Mouse (Mus musculus): Measurements from ENCODE around the gene Sat2. TPM values are rescaled to one million over a fixed set of nuclear protein-coding genes. Genes with fewer than 3 reads are reported as not detected.

Gene Sat2
- 18.8 and 21.8 TPM in 2 replicates for polyA plus RNA-seq (2016; fragmentation: Nextera tagmentation; extraction: Ambion mirVana)

DNA sequence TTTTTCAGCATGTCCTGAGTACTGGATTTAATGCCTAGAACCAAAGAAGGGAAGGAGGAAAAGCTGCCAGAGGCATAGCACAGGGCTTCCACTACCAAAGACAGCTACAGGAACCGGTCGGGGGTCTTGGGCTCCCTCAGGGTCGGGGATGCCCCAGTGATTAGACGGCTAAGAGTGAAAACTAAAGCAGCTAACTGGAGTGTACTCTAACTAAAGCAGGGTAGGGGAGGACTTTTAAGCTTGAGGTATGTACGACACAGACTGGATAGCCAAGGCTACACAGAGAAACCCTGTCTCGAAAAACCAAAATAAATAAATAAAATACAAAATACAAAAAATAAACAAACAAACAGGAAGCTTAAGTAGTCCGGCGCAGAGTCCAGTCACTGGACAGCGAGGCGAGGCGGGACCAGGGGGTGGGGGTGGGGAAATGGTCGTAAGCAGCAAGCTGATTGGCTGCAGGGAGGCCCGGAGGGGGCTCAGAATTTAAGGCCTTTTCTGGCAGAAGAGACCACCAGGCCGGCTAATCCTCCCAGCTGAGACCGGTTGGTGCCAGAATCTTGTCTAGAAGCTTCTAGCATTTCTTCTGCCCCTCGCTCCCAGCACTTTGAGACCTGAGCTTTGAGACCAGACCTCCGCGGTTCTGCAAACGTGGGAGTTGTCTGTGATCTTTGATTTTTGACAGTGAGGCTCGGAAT is at the start of gene Sat2:
TSS of gene Sat2 (plus strand) at position 454 of the 698 bp plus-strand sequence.
- no peaks in the 10 kb centered on the region for H3K36me3 ChIP-seq
- peak within 1 kb of the TSS; percentile 93 for H3K27ac ChIP-seq
- WGBS = 3% methylated on average over 20 of the region's 20 CpGs
- no peaks in the 10 kb centered on the region for H3K9me3 ChIP-seq
- H3K4me1 ChIP-seq = peaks cover 36% of the 10 kb centered on the region
- H3K4me3 ChIP-seq = peak within 1 kb of the TSS; percentile 74
- peaks cover 3% of the 10 kb centered on the region; the same call in 1 of the 2 replicates for H3K27me3 ChIP-seq (ENCODE audit: insufficient read depth, poor library complexity, severe bottlenecking)
- peak; percentile 95 for DNase-seq (ENCODE audit: low spot score)

DNA sequence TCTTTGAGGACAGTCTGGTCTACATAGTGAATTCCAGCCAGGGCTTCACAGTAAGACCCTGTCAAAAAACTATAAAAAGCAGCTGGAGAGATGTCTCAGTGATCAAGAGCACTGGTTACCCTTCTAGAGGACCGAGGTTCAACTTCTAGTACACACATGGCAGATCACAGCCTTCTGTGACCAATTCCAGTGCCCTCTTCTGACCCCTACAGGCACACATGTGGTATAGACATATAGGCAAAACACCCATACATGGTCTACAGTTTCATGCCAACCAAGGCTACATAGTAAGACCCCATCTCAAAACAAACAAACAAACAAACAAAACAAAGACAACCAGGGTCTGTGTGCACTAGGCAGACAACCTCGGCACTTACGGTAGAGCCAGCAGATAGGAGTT is 46.6 kb upstream of the Sat2 start:
- WGBS = 63% methylated on average over 3 of the region's 3 CpGs

GRCm38 (mm10) chr11:69576307-69576706 is 45.5 kb upstream of the Sat2 start:
- no peak overlapping the region for H3K4me3 ChIP-seq
- no peaks in the 10 kb centered on the region for H3K9me3 ChIP-seq
- WGBS = 67% methylated on average over 5 of the region's 5 CpGs
- H3K4me1 ChIP-seq = peaks cover 34% of the 10 kb centered on the region
- H3K27me3 ChIP-seq (ENCODE audit: insufficient read depth, poor library complexity, severe bottlenecking) = no peaks in the 10 kb centered on the region
- H3K36me3 ChIP-seq = peaks cover 44% of the 10 kb centered on the region
- H3K27ac ChIP-seq = no peak overlapping the region
- DNase-seq (ENCODE audit: low spot score) = no peak

More for the DNA sequence above, 46.6 kb upstream of the Sat2 start:
- H3K4me3 ChIP-seq = no peak overlapping the region
- H3K36me3 ChIP-seq = peaks cover 55% of the 10 kb centered on the region
- no peak for DNase-seq (ENCODE audit: low spot score)
- no peaks in the 10 kb centered on the region for H3K27me3 ChIP-seq (ENCODE audit: insufficient read depth, poor library complexity, severe bottlenecking)
- H3K4me1 ChIP-seq = peaks cover 34% of the 10 kb centered on the region
- H3K9me3 ChIP-seq = no peaks in the 10 kb centered on the region
- H3K27ac ChIP-seq = no peak overlapping the region; the same call in 1 of the 2 replicates

DNA sequence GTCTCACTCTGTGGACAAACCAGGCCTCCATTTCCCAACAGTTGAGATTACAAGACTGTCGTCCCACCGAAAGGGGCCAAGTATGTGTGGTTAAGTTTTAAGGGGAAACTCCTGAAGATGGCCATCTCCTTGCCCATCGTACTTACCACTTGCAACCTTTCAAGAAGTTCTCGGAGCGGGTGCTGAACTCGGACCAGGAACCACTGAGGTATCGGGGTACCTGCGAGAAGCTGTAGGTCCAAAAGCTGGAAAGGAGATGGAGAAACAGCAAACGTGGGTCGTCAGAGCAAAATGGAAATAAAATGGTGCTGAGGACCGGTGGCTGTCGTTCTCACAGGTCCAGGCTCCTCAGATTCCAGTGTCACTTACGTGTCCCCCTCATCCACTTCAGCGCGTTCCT is 43.5 kb upstream of the Sat2 start:
- peaks cover 43% of the 10 kb centered on the region for H3K4me1 ChIP-seq
- H3K27me3 ChIP-seq (ENCODE audit: insufficient read depth, poor library complexity, severe bottlenecking) = no peaks in the 10 kb centered on the region
- H3K9me3 ChIP-seq = no peaks in the 10 kb centered on the region
- no peak for DNase-seq (ENCODE audit: low spot score)
- 10% methylated on average over 15 of the region's 15 CpGs for WGBS
- peak overlapping the region; percentile 70 for H3K4me3 ChIP-seq
- H3K36me3 ChIP-seq = peaks cover 32% of the 10 kb centered on the region
- peak overlapping the region; percentile 91 for H3K27ac ChIP-seq

DNA sequence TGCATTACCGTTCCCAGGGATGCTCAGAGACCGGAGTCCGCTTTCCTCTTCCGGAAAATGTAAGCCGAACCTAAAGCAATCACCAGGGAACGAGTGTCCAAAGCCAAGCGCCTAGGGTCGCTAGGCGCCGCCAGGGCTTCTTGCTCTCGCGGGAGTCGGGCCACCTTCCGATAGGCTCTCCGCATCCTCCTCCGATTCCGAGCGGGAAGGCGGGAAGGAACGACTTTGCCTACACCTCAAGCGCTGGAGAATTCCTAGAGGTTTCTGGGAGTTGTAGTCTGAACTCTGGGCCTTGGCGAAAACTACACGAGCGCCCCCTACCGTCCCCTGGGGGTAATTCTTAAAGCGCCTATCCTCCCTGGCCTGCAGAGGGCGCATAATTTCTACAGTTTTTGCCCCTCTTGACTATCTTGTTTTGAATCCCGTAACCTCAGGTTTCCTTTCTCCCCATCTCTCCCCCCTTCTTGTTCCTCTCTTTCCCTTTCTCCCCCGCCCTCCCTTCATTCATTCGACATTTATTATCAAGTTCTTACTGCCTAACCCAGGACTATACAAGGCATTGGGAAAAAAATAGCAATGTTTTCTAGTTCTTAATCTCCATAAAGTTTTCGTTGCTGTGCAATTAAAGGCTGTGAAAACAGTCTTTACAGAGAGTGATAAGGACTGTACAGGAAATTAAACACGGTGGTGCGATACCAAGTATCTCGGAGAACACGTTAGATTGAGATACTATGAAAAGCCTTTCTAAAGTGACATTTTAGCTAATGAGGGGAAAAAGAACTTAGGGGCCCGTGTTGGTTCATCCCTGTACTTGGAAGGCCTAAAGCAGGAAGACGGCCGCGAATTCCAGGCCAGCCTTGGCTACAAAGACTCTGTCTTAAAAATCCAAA is 42.5 kb upstream of the Sat2 start:
- Histone ChIP-seq H3K4me3 (peak overlapping the region; percentile 70), H3K9me3 (no peaks in the 10 kb centered on the region), H3K36me3 (peaks cover 29% of the 10 kb centered on the region), H3K4me1 (peaks cover 43% of the 10 kb centered on the region), H3K27me3 (ENCODE audit: insufficient read depth, poor library complexity, severe bottlenecking) (no peaks in the 10 kb centered on the region), H3K27ac (peak overlapping the region; percentile 91)
- WGBS = 3% methylated on average over 39 of the region's 39 CpGs
- peak; percentile 99 for DNase-seq (ENCODE audit: low spot score)

DNA sequence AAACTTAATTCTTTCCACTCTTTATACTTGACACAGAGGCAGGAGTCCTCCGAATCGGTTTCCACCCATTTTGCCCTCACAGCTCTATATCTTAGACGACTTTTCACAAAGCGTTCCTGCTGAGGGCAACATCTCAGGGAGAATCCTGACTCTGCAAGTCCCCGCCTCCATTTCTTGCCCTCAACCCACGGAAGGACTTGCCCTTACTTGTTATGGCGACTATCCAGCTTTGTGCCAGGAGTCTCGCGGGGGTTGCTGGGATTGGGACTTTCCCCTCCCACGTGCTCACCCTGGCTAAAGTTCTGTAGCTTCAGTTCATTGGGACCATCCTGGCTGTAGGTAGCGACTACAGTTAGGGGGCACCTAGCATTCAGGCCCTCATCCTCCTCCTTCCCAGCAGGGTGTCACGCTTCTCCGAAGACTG is 41.7 kb upstream of the Sat2 start, which contains the start of the genes Wrap53 and Trp53:
TSS of gene Wrap53 (minus strand) at position 165 of the 424 bp plus-strand sequence.
TSS of gene Trp53 (plus strand) at position 269 of the 424 bp plus-strand sequence.
- Histone ChIP-seq H3K36me3 (peaks cover 26% of the 10 kb centered on the region), H3K27me3 (ENCODE audit: insufficient read depth, poor library complexity, severe bottlenecking) (no peaks in the 10 kb centered on the region), H3K4me3 (peak within 1 kb of the TSS; percentile 70), H3K27ac (peak within 1 kb of the TSS; percentile 91), H3K4me1 (peaks cover 45% of the 10 kb centered on the region), H3K9me3 (no peaks in the 10 kb centered on the region)
- DNase-seq (ENCODE audit: low spot score) = peak; percentile 98
- under 1% methylated on average over 13 of the region's 13 CpGs for WGBS

DNA sequence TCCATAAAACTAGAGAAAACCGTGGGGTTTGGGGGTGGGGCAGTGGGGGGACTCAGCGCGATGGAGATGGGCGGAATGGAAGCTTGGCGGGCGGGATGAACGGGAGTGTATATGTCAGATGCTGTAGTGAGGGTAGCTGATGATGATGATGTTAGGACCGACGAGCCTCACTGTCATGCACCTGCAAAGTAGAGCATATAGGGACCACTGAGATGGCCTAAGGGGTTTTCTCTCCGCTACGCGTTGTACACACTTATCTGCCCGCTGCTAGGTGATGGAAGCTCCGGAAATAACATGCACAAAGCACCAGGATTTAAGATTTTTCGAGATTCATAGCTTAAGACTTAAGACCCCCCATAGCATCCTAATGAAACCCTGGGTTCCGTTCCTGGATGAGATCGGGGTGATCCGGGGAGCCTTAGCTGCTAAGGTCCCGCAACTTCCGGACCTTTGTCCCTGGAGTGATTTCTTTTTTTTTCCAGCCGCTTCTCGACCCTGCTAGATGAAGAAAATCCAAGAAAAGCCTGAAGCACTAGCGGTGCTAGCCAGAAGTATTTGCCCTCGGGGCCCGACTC is 41.2 kb upstream of the Sat2 start:
- Histone ChIP-seq H3K4me1 (peaks cover 46% of the 10 kb centered on the region), H3K27ac (peak overlapping the region; percentile 91), H3K36me3 (peaks cover 23% of the 10 kb centered on the region), H3K9me3 (no peaks in the 10 kb centered on the region), H3K4me3 (peak overlapping the region; percentile 70), H3K27me3 (ENCODE audit: insufficient read depth, poor library complexity, severe bottlenecking) (no peaks in the 10 kb centered on the region)
- no peak for DNase-seq (ENCODE audit: low spot score)
- under 1% methylated on average over 25 of the region's 25 CpGs for WGBS

DNA sequence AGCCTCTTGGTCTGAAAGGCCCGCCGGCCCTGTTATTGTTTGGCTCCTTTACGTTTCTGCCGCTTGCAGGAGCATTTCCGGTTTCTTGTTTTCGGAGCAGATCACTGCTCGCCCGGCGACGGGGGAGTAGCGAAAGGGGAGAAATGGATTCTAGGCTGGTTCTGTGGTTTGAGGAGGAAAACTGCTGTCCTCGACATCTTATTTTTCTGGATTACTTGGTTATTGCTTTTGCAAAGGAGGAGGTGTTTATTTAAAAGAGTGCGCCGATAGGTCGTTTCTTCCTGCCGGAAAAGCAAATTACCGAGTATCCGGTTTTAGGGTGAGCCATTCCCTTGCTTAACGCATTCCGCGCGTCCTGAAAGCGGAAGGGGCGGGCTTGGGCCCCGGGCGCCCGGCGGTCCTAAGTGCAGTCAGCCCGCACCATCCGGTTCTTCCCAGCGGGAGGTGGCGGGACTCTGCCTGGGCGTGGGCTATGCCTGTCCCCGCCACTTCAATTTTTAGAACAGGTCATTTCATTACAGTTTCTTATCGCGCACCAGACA is 40.6 kb upstream of the Sat2 start:
- Histone ChIP-seq H3K9me3 (no peaks in the 10 kb centered on the region), H3K27ac (peak overlapping the region; percentile 91), H3K4me3 (peak overlapping the region; percentile 70), H3K4me1 (peaks cover 50% of the 10 kb centered on the region), H3K27me3 (ENCODE audit: insufficient read depth, poor library complexity, severe bottlenecking) (no peaks in the 10 kb centered on the region), H3K36me3 (peaks cover 19% of the 10 kb centered on the region)
- peak; percentile 96 for DNase-seq (ENCODE audit: low spot score)
- WGBS = under 1% methylated on average over 36 of the region's 36 CpGs

DNA sequence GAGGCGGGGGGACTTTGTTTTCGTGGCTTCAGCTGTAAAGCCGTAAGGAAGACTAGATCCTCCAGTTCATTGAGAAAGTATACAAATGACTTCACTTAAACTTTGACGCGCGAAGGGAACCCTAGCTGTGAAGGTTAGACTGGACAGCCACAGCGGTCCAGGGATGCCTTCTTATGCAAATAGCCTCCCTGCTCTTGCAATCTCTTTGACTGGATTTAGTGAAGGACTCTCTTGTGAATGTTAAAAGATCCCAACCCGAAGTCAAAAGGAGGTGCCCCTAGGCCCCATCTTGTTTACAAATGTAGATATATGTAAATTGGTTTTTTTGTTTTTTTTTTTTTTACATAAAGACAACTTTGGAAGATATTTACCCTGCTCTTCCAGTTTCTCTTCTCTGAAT is 40.0 kb upstream of the Sat2 start:
- WGBS = 1% methylated on average over 8 of the region's 8 CpGs
- DNase-seq (ENCODE audit: low spot score) = no peak
- Histone ChIP-seq H3K4me1 (peaks cover 47% of the 10 kb centered on the region), H3K9me3 (no peaks in the 10 kb centered on the region), H3K27ac (peak overlapping the region; percentile 91), H3K4me3 (peak overlapping the region; percentile 70), H3K27me3 (ENCODE audit: insufficient read depth, poor library complexity, severe bottlenecking) (no peaks in the 10 kb centered on the region), H3K36me3 (peaks cover 20% of the 10 kb centered on the region)

DNA sequence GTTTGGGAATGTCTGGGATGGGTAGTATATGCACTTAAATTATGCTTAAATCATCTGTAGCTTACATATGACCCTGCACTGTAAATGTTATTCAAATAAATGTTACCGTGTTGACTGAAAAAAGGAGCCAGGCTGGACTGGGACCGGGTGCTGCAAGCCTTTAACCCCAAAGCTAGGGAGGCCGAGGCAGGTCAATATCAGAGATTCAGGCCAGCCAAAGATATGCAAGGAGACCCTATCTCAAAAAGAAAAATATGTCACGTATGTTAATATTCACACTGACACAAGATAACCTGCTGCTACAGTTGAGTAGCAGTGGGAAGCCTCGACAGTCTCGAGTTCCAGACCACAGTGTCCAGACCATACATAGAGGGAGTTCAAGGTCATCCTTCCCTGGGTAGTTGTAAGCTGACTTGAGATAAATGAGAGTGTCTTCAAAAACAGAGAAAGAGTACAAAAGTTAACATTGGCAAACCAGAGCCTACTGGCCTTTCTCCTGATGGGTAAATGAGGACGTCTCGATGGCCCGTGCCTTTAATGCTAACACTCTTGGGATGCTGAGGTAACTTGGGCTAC is 39.5 kb upstream of the Sat2 start:
- H3K27me3 ChIP-seq (ENCODE audit: insufficient read depth, poor library complexity, severe bottlenecking) = no peaks in the 10 kb centered on the region
- H3K9me3 ChIP-seq = no peaks in the 10 kb centered on the region
- DNase-seq (ENCODE audit: low spot score) = no peak
- 65% methylated on average over 9 of the region's 9 CpGs for WGBS
- peaks cover 20% of the 10 kb centered on the region for H3K36me3 ChIP-seq
- H3K4me3 ChIP-seq = peak overlapping the region; percentile 70
- peak overlapping the region; percentile 91 for H3K27ac ChIP-seq
- H3K4me1 ChIP-seq = peaks cover 42% of the 10 kb centered on the region

DNA sequence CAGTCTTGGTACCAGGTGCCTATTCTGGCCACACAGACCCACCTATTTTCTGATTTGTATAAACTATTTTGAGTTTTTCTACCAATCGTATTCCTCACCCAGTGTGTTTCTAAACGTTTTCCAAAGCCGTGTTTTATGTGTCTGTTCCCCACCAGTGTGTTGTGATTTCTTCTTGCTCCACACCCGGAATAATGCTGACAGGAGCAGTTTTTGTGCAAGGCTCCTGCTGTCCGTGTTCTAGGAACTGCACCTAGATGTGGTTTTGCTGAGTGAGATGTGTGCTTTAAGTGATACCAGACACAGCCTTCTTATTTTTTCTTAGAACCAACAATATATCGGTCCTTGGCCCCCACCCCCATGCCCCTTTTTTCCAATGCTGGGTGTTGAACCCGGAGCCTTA is 37.8 kb upstream of the Sat2 start:
- DNase-seq (ENCODE audit: low spot score) = no peak
- Histone ChIP-seq H3K27me3 (ENCODE audit: insufficient read depth, poor library complexity, severe bottlenecking) (no peaks in the 10 kb centered on the region), H3K27ac (no peak overlapping the region), H3K9me3 (no peaks in the 10 kb centered on the region), H3K36me3 (peaks cover 36% of the 10 kb centered on the region), H3K4me1 (peaks cover 31% of the 10 kb centered on the region), H3K4me3 (no peak overlapping the region)
- 91% methylated on average over 7 of the region's 7 CpGs for whole genome bisulfite sequencing

DNA sequence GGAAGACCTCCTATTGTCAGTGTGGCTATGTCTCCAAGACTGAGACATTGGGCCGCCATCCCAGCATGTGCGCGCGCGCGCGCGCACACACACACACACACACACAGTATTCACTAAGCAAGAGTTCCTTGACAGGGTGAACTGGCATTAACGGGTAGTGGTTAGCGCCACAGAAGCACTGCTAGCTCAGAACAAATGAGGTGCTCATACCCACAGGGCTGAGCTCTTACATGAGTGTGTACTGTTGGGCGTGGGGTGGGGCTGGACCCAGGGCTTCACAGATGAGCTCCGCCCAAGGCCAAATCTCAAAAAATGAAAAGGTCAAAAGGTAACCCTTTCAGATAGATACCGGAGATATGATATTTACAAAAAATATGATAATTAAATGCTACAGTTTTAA is 36.9 kb upstream of the Sat2 start:
- 96% methylated on average over 13 of the region's 13 CpGs for WGBS
- DNase-seq (ENCODE audit: low spot score) = no peak
- Histone ChIP-seq H3K36me3 (peaks cover 45% of the 10 kb centered on the region), H3K4me1 (peaks cover 26% of the 10 kb centered on the region), H3K27ac (no peak overlapping the region), H3K27me3 (ENCODE audit: insufficient read depth, poor library complexity, severe bottlenecking) (no peaks in the 10 kb centered on the region), H3K4me3 (no peak overlapping the region), H3K9me3 (no peaks in the 10 kb centered on the region)

All from heart, embryonic 10.5 days (tissue).